Mouse (Mus musculus): Measurements from ENCODE around the gene Senp3.
A peak's percentile ranks its signal among the peaks of the same experiment; 100 is the strongest.
"Not testable (repeated sequence)": the region's sequence is repeated elsewhere in the genome, so short reads cannot be mapped to it uniquely, and the experiment has no call there.

Gene Senp3

GRCm38 (mm10) chr11:69703814-69704612, 22.1 kb upstream of the Senp3 start:
- no peak for DNase-seq

DNA sequence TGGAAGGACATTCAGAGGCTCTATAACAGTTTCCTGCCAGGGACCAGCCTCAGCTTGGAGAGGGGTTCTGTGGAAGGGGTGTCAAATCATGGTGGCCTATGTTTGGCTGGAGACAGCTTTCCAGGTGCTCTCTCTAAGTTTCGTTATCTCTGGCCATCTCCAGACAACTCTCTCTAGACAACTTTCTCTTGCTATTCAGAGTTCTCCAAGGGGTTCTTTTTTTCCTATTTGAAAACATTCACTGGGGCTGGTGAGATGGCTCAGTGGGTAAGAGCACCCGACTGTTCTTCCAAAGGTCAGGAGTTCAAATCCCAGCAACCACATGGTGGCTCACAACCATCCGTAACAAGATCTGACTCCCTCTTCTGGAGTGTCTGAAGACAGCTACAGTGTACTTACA, 21.5 kb upstream of the Senp3 start:
- not testable (repeated sequence) for DNase-seq

GRCm38 (mm10) chr11:69702886-69703285, 21.0 kb upstream of the Senp3 start:
- not testable (repeated sequence) for DNase-seq

DNA sequence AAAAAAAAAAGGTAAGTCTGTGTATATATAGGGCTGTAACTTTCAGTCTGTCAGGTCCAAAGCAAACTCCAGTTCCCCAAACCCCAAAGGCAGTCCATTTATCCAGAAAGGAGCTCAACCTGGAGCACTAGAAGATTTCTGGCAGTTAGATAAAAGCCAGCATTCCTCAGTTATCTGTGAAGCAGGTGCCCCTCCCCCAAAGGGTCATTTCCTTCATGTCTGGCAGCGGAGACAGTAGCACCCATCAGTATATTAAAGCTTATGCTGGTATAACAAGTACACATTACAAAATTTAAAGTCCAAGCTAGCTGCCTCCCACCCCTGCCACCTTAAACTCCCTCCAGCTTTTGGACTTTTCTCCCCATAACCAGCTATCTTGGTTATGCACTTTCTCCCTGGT, 17.7 kb upstream of the Senp3 start:
- no peak for DNase-seq

- no peak for DNase-seq
Observed at GRCm38 (mm10) chr11:69698574-69698973, 16.7 kb upstream of the Senp3 start.

DNA sequence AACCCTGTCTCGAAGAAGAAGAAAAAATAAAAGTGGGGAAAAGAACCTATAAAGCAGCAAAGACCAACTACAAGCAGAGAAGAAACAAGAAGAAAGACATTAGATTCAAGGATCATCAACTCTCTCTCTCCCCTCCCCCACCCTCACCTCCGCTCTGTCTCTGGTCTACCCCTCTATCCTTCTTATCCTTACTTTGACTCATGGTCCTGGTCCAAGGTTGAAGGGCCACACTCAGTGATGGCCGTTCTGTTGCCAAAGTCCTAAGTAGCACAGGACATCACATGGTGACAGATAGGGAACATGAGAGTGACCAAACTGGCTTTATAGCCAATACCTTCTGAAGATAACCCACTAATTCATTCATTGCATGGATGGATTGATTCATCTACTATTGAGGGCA, 15.5 kb upstream of the Senp3 start:
- DNase-seq = no peak

GRCm38 (mm10) chr11:69695361-69696181, 13.7 kb upstream of the Senp3 start, which contains the start of the genes Tnfsf12 and Tnfsfm13:
TSS of gene Tnfsf12 (minus strand) at chr11:69695849.
TSS of gene Tnfsfm13 (minus strand) at chr11:69696098.
- peak; percentile 63 to 71 for DNase-seq

DNA sequence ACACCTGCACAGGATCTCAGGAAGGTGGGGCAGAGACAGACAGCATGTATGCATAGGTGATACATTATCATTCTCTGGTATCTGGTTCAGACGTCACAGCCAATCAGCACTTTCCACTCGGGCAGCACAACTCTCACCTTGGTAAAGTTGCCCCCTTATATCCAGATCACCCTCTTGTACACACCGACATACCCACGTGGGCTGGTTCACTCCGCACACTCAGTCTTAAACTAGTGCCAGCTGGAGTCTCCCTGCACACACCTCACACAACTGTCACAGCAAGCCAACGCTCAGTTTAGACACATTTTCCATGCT, 13.1 kb upstream of the Senp3 start:
- no peak for DNase-seq

DNA sequence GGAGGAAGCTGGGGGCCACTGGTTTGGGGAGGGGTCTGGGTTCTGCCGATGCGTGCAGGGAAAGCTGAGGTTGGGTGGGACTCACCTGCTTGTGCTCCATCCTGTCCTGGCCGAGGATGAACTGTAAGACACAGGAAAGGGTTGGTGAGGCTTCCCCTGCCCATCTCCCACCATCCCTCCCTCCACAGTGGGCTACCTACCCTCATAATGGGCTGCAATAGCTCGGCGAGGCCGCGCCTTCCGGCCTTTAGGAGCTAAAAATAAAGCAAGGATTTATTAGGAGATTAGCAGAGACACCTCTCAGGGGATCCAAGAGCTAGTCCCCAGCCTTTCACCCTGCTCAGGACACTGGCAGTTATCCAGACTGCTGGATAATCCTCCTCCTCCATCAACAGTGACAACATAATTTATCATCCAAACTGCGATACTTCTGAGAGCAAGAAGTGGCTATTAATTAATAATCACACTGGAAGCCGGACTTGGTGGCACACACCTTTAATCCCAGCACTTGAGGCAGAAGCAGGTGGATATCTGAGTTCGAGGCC, 11.6 kb upstream of the Senp3 start:
- DNase-seq = no peak

DNA sequence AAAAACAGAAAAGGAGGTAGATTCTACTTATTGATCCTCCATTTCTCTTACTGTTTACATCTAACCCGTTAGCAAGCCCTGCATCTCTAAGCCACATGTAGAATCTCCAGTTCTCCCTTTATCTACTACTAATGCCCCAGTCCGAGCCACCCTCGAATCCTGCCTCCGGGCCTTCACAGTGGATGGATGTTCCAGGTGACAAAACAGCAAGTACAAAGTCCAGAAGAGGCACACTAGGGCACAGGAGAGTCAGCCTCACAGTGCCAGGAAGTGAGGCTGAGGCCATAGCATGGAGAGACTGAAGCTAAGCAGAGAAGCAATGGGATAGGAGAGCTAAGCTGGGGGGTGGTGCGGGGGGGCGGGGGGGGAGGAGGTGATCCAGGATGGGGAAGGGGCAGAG, 11.0 kb upstream of the Senp3 start:
- DNase-seq = no peak

- no peak for DNase-seq
Observed at GRCm38 (mm10) chr11:69692196-69692811, 10.4 kb upstream of the Senp3 start.

- DNase-seq = no peak
Observed at GRCm38 (mm10) chr11:69689891-69690290, 8.0 kb upstream of the Senp3 start.

DNA sequence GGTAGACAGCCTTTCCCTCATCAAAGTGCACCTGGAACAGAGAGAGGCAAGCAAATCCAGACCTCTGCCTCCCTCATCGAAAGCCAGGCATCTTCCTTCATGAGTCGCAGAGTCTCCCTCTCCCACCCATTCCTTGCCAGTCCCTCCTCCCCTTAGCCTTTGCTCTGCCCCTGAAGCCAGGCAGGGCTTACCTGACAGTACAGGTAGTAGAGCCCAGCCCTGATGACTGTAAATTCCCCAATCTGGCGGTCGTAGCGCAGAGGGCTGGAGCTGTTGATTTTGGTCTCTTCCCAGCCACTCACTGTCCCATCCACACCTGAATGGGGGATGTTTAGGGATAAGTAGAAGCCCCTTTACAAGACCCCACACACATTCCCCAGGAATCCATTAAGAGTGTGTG, 5.2 kb upstream of the Senp3 start:
- DNase-seq = no peak

- DNase-seq = peak; percentile 70 to 77
Observed at GRCm38 (mm10) chr11:69686377-69686776, 4.5 kb upstream of the Senp3 start.

DNA sequence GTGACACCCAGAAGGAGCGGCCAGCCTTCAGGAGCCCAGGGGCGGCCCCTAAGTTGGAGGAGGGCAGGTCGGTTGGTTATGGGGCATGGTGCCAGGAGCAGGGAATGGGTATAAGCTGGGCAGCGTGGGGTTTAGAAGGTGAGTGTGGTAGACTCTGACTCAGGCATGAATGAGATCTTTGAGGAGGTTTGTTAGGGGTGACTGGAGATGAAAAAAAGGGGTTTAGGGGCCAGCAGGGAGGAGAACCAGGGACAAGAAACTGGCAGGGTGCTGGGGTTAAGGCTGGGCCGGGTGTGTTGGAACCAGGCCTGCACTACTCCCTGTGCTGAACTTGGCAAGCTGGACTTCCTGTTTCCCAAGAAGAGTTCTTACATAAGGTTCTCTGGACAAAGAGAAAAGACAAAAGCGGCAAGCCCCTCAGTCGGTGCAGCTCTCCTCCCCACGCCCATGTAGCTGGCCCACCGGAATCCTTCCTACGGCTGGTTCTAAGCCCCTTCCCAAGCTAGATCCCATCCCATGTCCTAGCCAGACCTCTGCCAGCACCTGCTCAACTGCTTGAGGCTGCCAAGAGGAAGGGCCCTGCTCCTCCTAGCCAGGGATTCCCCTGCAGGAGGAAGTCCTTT, 3.8 kb upstream of the Senp3 start, which contains the start of gene Tnfsf13:
Gene Tnfsf13, minus strand, starts transcription at position 259 of the 623 bp plus-strand sequence.
- peak; percentile 83 for DNase-seq

GRCm38 (mm10) chr11:69684936-69685335, 3.1 kb upstream of the Senp3 start:
- DNase-seq = peak; percentile 26 to 50

DNA sequence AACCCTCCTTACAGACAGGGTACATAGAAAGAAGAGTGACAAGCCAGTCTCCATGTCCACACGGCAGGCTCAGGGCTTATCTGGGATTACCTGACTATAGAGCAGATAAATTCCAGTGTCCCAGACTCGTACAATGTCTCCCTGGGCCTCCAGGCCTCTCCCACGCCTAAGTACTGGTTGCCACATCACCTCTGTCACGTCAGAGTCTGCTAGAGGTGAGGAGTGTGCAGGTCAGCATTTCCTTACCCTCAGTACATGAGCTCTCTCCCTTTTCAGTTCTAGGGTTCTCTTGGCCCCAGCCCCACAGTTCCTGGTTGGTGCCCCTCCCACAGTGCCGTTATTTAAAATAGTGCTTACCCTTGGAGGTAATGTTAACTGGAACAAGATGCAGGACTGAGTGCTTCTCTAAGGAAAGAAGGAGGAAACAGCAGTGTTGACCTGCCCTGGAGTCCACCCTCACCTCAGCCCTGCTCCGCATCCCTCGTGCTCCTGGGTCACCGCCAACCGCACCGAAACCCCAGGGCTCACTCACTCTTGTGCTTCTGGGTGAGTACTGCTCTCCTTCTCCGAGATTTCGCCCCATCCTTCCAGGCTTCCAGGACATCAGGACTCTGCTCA, 2.4 kb upstream of the Senp3 start:
- peak in 1 of 2 experiments; percentile 40 for DNase-seq

DNA sequence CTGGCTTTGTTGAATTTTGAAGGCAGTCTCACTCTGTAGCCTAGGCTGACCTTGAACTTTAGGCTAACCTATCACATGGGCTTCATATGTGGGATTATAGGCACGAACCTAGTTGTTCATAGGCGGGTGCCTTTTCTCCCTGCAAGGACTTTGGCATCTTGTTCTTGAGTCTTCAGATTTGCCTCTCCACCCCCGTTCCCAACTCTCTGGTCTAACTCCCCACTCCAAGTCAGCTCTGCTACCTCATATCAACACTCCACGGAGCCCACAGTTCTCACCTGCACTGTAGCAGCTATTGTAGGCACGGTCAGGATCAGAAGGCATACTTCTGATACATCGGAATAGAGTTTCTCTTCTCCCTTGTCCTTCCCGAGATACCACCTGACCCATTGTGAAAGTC, 1.7 kb upstream of the Senp3 start:
- DNase-seq = no peak

DNA sequence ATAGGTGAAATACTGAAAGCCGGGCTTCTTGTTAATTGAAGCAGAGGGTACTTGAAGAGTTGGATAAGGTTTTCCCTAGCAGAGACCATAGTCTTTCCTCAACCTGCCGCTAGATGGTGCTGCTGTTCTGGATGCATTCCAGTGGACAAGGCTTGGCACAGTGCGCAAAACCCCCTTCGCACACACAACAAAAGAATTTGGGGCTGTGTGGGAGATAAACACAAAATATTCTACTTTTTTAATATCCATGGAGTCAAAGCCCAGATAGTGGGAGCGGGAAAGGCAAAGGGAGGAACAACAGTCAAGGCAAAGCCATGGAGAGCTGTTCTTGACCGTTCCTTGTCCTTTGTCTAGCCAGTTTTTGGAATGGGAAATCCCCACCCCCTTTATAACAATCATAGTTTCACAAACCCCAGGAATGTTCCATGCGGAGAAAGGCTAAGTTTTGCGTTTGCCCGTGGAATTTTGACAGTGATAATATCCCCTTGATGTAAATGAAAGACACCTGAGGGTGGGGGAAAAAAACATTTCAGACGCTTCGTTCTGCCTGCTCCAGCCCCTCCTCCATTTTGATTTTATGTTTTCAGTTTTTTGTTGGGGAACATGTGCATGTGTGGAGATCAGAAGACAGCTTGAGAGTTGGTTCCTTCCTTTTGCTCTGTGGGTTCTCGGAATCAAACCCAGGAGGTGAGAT, 1.1 kb upstream of the Senp3 start:
- peak; percentile 87 to 92 for DNase-seq

DNA sequence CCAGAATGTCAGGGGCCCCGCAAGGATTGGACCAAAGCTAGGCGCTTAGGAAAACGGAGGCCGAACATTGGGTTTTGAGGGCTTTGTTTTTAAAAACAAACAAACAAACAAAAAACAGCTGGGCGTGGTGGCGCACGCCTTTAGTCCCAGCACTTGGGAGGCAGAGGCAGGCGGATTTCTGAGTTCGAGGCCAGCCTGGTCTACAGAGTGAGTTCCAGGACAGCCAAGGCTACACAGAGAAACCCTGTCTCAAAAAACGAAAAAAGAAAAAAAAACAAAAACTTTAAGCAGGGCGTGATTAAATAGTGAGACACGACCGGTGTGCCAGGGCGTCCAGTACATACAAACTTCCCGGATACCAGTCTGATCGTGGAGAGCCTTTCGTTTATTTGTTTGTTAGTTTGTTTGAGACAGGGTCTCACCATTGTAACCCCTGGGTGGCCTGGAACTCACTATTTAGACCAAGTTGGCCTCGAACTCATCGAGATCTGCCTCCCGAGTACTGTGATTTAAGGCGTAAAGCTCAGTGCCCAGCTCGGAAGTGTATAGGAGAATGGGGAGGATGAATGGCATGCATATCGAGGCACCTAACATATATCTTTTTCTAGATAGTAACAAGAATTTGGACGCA, 440 bp upstream of the Senp3 start:
- DNase-seq = peak in 1 of 2 experiments; percentile 22

Measured in cerebellum, adult 18-20 months (tissue).